Mouse (Mus musculus) ES-E14 (cell line): ENCODE results near the gene Coa4.

Source experiments
- ZC3H11A ChIP-seq: IDR thresholded peaks from 2 replicates; pipeline ENCODE4 v1.6.1; 2012; ENCODE audit warnings: low read depth, mild to moderate bottlenecking, inconsistent platforms, low read length, borderline replicate concordance
- ZNF384 ChIP-seq: IDR thresholded peaks from 2 replicates; pipeline ENCODE4 v1.6.1; 2012; ENCODE audit warnings: low read depth, low read length, inconsistent platforms

GRCm38 (mm10) chr7:100522222-100522621 is 14.6 kb upstream of the Coa4 start:
- TF ChIP-seq ZC3H11A (no peak), ZNF384 (no peak)
